Mouse (Mus musculus) liver, adult (tissue): ENCODE measurements around the gene Pck2.

Source experiments
- GATA4 ChIP-seq: IDR thresholded peaks from 2 replicates; pipeline ENCODE4 v1.6.1; 2014; ENCODE audit warnings: mild to moderate bottlenecking, low read length; ENCODE audit not compliant: insufficient replicate concordance

Pck2 gene

DNA sequence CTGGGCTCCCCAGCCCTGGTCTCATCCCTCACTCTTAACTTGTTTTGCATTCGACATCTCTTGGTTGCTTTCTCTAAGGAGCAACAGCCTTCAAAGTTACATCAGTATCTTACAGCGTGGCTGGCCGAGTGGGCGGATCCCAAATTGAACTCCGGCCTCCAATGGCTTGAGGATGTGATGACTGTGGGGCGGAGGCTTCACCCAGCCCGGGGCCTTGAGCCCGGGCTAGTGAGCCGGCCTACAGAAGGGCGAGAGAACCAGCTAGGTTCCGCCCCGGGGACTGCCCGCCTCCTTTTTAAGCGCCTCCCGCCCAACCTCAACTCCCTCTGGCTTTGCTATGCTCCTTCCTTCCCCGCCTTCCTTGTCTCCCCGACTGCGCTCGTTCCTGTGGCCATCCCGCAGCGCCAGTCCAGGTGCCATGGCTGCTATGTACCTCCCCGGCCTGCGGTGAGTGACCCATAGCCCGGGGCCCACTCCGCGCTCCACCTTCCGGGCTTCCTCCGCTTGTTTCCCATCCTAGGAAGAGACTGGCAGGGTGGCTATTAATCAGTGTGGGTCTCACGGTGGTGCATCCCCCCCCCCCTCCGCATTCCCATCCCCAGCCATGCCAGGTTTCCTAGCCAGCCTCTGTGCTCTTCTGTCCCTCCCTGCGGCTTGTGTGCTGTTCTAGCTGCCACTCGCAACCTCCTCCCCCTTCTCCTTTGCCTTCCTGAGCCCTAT is at the start of gene Pck2:
TSS of gene Pck2 (plus strand) at position 200 of the 720 bp plus-strand sequence.
- no peak for TF ChIP-seq GATA4

DNA sequence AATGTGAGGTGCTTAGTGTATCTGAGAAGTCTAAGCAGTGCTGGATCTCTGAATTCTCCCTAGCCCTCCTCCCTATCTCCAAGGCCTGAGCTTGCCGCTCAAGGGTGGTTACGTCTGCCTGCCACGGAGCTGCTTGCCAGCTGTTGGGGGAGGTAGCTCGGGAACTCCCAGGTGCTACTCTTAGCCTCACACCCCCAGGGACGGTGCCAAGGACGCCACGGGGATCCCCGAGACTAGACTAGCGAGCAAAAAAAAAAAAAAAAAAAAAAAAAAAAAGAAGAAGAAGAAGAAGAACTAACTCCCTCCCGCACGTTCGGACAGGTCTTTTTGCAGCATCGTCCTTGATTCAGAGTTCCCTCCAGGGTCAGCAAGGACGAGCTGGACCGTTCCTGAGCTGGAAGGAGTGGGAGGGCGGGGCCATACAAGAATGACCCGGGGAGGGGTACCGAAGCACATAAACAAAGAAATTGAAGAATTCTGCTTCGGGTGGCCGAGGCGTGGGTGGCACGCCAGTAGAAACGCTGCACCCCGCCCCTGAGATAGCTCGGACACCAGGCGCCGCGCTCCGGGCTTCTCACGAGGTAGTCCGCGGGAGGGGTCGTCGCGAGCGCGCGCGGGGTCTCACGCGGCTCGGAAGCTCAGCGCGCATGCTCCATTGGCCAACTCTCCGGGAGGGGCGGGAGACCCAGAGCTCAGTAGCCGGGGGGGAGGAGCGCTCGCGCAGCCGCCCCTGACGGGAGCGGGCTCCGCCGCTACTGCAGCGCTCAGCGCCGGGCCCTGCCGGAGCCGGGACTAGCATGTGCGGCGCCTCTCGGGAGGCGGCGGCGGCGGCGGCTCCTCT is 49.5 kb upstream of the Pck2 start, which contains the start of gene Carmil3:
TSS of gene Carmil3 (plus strand) at position 291 of the 841 bp plus-strand sequence.
- no peak for TF ChIP-seq GATA4

DNA sequence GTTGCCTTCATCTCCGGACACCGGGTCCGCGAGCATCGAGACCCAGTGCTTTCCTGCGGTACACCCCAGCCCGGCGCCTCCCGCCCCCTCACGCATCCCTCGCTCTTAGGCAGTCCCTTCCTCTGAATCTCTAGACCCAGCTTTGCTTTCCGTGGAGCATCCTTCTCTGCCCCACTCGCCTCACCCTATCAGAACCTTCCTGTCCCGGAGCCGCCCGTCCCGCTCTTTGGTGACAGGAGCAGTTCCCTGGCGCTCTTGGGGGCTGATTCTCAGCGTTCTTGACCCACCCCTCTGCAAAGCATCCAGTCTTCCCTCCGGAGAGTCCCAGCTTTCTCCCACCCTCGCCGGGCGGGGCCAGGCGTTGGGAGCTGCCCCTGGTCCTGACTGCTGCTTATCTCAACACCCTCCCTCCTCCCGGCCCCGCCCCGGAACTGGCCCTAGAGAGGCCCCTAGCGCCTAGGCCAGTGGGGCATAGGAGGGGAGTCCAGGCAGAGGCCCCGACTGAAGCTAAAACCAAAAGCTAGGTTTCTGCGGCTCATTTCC is 48.7 kb upstream of the Pck2 start:
- TF ChIP-seq GATA4 = peak; percentile 9; the same call in 1 of the 2 replicates

DNA sequence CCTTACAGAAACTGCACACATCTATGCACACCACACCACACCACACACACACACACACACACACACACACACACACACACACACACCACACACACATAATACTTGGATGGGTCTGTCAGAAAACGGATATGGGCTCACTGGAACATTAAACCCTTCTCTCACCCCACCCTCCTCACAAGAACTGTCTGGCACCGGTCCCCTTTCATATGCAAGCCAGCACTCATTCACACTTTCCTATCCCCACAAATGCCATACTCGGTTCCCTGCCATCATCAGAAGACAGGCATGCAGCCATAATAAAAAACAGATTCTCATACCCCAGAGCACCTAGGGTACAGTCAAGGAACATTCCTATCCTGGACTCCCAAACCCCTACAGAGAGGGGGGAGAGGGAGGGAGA is 48.0 kb upstream of the Pck2 start:
- TF ChIP-seq GATA4 = no peak

DNA sequence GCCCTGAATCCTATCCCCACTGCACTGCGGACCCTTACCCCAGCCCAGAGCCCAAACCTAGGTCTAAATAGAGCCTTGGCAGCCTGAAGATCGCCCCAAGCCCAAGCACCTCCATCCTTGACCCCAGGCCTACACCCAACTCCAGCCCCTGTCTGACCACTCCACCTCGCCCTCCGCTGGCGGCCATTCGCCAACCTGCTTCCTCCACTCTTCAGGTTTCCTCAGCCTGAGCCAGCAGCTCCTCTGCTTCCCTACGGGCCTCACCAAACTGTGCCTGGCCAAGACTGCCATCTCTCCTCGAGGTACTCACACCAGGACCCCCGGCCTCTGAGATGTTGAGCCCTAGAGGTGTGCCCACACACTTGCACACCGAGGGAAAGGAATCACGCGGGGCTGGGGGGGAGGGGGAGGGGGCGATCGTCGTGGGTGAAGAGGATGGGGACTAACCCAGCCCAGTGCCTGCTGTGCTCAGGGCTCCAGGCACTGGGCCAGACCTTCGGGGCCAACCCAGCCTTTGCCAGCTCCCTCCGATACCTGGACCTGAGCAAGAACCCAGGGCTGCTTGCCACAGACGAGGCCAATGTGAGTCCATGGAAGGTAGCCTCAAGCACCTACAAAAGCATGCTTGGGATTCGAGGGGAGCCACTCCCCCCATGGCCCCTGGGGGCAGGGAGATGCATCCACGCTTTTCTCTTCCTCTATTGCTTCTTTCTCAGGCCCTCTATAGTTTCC is 44.4 kb upstream of the Pck2 start:
- no peak for TF ChIP-seq GATA4

DNA sequence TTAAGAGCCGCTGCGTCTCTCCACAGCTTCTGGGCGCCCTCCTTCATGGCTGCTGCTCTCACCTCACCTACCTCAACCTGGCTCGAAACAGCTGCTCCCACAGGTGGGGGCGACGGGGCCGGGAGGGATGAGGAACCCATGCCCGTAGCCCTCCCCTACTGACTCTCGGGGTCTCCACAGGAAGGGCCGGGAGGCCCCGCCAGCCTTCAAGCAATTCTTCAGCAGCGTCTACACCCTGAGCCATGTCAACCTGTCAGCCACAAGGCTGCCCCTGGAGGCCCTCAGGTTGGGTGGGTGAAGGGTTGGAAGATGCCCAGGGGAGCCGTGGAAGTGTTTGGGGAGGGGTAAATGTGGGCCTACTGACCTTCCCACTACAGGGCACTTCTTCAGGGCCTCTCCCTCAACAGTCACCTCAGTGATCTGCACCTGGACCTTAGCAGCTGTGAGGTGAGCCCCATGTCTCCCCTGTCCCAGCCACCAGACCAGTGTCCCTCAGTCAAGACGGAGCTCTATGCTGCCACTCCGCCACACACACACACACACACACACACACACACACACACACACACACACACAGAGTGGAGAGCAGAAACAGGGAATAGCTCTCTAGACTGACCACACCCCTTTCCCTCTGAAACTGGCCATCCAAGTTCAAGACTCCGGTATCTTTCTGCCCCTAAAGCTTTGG is 43.2 kb upstream of the Pck2 start:
- no peak for TF ChIP-seq GATA4

DNA sequence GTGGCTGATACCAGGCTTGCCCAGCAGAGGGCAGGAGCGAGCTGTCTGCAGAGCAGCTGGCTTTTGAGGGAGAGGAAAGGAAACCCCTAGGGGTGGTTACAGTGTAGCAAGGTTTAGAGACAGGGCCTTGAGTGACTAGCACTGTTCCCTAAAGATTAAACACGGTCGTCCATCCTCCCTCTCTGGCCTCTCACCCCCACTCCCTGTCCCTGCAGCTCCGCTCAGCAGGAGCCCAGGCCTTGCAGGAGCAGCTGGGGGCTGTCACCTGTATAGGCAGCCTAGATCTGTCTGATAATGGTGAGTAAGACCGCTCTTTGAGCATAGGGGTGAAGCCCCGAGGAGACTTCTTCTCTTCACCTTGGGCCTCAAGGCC is 42.6 kb upstream of the Pck2 start:
- TF ChIP-seq GATA4 = no peak

DNA sequence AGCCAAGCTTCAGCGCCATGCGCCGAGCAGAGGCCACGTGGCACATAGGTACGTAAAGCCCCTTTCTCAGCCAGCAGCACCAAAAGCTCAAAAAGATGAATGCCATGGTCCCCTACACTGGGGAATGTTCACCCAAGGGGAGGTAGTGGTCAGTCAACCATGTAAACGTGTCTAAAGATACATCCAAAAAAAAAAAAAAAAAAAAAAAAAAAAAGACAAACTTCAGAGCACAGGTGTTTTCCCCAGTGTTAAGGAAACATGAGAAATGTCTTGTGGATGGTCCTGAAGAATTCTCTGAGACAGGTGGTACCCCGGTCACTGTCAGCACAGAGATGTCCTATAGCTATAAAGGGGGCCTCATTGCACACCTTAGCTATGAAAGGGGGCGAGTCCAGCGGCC is 34.5 kb upstream of the Pck2 start:
- no peak for TF ChIP-seq GATA4

DNA sequence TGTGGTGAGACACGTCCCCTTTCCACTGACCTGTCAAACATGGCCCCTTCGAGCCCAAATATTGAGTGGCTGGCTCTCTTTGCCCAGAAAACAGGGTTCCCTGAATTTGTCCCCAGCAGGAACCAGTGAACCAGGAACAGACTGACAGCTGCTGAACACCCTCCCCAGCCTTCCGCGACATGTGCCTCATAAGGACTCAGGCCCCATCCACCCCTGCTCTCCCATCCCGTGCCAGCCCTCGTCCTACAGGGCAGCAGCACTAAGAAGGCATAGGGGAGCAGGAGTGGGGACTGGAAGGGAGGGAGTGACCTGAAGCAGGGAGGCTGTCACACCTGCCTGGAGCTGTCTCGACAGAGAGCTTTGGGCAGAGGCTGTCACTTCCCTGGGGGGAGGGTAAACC is 32.3 kb upstream of the Pck2 start:
- no peak for TF ChIP-seq GATA4

DNA sequence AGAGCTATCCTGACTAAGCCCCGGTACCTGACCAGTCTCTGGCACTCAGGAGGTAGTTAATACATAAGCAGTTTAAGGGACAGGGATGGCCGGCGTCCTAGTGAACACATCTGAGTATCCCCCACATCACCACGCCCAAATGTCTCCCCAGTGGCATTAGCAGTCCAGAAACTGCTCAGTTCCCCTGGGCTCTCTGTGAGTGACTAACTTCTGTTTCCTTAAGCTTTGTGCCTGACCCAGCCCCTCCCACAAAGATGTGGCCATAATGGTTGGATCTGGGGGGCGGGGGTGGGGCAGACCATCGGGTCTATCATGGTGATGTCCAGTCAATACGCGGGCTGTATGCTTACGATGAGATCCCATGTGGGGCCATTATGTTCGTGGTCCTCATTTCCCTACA is 30.5 kb upstream of the Pck2 start:
- no peak for TF ChIP-seq GATA4

DNA sequence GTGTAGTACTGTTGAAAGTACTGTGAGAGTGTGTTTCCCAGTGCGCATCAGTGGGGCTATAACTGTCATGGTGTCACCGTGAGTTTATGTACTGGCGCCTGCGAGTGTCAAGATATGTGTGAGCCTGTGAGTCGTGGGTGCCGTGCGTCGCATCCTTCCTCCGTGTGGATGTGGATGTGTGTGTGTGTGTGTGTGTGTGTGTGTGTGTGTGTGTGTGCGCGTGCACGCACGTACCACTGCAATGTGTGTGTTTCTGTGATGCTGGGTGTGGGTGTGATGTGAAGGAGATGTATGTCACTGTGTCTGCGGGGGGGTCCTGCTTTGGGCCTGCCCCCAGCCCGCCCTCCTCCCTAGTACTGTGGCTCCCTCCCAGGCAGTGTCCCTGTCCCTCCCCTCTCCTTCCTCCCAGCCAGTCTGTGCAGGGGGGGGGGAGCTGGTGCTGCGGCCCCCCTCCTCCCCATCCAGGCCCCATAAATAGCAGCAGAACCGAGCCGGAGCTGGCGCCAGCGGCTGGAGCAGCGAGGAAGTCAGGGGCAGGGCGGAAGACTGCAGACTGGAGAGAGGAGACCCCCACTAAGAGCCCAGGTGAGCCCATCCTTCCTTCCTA is 29.8 kb upstream of the Pck2 start, which contains the start of gene Cpne6:
TSS of gene Cpne6 (plus strand) at position 321 of the 607 bp plus-strand sequence.
- TF ChIP-seq GATA4 = no peak

DNA sequence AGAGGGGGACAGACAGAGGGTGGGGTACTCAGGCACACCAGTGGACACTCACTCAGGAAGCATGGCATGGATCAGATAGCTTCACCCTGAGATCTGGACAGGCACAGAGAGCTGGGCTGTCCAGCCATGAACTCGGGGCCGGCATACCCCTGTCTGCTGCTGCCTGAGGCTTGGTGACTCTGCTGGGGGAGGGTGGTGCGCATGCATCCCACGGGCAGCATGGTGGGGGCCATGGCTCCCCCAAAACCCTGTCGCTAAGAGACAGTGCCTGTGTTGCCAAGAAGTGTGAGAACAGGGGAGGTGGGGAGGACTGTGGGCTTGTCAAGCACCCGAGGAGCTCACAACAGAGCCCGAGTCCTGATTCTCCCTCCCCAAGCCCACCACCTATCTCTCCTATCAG is 29.0 kb upstream of the Pck2 start:
- no peak for TF ChIP-seq GATA4

DNA sequence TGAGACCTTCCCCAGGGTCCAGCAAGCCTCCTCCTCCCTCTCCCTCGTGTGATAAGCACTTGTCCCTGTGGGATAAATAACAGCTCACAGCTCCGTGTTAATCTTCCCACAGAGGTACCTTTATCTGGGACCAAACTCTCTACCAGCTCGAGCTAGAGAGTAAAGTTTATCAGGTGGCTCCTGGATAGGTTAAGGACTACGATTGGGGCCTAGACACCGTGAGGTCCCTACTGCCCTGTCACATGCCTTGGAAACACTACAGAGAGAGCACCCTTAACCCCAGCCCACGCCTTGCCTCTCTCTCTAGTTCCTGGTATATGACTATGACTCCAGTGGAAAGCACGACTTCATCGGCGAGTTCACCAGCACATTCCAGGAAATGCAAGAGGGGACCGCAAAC is 26.1 kb upstream of the Pck2 start:
- no peak for TF ChIP-seq GATA4

DNA sequence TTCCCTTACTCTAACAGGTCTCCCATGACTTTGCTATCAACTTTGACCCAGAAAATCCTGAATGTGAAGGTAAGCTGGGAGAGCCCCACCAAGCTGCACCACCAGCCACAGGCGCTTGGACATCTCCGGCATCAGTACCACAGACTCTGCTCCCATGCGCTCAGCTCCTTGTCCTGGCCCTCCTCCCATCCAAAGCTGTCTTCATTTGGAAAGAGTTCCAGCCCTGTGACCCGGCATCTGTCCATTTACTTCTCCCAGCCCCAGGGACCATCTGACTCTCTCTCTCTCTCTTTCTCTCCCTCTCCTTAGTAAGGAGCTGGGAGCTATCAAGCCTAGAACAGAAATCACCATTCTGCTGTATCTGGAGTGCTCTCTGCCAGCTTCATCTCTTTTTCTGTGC is 24.2 kb upstream of the Pck2 start:
- TF ChIP-seq GATA4 = no peak
